Mouse (Mus musculus) mouse trophoblast stem cell (cell line): ENCODE measurements around the gene Etv6.

Experiments
- in situ Hi-C, 2 experiments: fragments of 300-500 bp; cut with MseI, MboI; formaldehyde crosslinking; loops; 2 replicates in 1 of 2; 3 replicates in 1 of 2; pipeline ENCODE4 v1.15.1; 2025

The Etv6 gene

DNA sequence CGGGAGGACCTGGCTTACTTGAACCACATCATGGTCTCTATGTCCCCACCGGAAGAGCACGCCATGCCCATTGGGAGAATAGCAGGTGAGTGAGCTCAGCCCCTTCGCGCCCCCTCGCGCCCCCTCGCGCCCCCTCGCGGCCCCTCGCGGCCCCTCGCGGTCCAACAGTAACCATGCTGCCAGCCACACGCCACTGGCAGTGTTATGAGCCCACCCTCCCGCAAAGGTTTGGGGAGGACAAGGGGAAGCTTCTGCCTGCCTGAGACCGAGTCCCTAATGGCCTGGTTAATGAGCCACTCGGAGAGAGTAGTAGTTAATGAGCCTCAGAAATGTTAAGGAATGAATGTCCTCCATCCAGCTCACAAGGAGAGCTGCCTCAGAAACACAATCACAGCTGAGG is 213.2 kb downstream of the Etv6 start:
- in situ Hi-C loops, result loop anchor here (10.0 kb wide), 2 partner anchors 136 to 284 kb away; no protein-coding TSS in a partner anchor

GRCm38 (mm10) chr6:134250764-134251163 is 215.3 kb downstream of the Etv6 start:
- in situ Hi-C loops, result no loop called here

- in situ Hi-C loops, result no loop called here
Observed at GRCm38 (mm10) chr6:134251364-134251763, 215.9 kb downstream of the Etv6 start.

GRCm38 (mm10) chr6:134252081-134252755 is 216.7 kb downstream of the Etv6 start:
- in situ Hi-C loops, result no loop called here

GRCm38 (mm10) chr6:134256369-134256768 is 220.9 kb downstream of the Etv6 start:
- in situ Hi-C loops, result no loop called here

DNA sequence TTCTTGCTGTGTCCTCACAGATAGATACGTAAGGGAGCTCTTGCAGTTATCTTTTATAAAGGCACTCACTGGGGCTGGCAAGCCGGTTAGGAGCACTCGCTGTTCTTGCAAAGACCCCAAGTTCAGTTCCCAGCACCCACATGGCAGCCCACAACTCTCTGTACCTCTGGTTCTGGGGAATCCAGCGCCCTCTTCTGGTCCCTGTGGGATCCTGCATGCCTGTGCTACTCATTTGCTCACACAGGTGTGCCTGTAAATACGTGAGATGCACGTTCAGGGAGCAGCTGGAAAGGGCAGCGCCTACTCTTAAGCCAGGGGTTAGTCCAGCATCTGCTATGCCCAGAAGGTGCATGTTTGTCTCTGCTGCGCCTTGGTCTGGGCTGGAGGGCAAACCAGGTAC is 224.4 kb downstream of the Etv6 start:
- in situ Hi-C loops, result loop anchor here in 1 of 2 experiments (5.0 kb wide), 1 partner anchor 132 kb away; no protein-coding TSS in a partner anchor

DNA sequence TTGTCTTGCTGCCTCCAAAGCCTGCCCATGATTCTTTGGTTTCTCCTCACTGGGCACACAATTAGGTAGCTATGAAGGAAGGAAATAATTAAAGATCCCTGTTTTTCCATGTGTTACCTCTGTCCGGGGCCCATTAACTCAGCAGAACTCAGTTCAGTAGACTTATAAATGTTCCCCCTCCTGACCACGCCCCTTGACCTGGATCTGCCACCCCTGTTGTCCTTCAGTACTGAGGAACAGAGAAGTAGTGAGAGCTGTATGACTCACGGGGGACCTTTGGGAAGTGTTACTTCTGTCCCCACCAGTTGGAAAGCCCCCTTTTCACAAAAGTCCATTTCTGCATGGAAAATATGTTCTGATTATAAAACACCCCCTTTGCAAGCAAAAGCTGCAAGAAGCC is 226.4 kb downstream of the Etv6 start:
- in situ Hi-C loops, result loop anchor here in 1 of 2 experiments (5.0 kb wide), 1 partner anchor 130 kb away; no protein-coding TSS in a partner anchor

GRCm38 (mm10) chr6:134262383-134262782 is 226.9 kb downstream of the Etv6 start:
- in situ Hi-C loops, result loop anchor here in 1 of 2 experiments (5.0 kb wide), 1 partner anchor 130 kb away; no protein-coding TSS in a partner anchor

- in situ Hi-C loops, result loop anchor here in 1 of 2 experiments (5.0 kb wide), 1 partner anchor 129 kb away; no protein-coding TSS in a partner anchor
Observed at GRCm38 (mm10) chr6:134262911-134263607, 227.6 kb downstream of the Etv6 start.

DNA sequence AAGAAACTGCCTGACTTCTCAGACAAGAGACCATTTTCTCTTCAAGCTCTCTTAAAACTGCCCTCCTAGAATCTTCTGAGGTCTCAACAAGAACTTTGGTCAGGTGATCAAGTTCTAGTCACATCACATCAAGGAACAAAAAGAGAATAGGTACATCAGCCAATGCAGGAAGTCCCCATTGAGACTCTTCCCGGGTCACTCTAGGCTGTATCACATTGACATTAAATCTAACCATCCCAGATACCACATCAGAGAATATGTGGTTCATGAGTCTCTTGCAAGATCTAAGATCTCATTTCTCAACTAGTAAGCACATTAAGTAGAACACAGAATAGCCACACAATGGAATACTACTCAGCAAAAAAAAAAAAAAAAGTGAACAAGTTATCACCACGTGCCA is 238.4 kb downstream of the Etv6 start:
- in situ Hi-C loops, result no loop called here

GRCm38 (mm10) chr6:134276954-134277353 is 241.5 kb downstream of the Etv6 start:
- in situ Hi-C loops, result no loop called here

DNA sequence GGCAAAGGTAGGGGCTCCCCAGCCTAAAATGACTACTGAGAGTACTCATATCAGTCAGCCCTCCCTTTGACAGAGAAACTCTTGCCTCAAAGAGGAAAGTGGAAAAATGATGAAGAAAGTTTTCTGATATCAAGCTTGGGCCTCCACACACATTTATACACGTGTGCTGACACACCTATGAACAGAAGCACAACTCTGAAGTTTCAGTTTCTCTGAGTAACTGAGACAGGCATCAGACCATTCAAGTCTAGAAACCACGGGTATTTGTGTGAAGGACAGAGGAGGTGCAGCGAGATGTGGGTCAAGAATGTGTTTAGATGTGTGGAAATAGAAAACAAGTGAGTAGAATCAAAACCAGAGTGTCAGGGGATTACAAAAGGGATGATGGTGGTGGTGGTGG is 246.6 kb downstream of the Etv6 start:
- in situ Hi-C loops, result no loop called here

DNA sequence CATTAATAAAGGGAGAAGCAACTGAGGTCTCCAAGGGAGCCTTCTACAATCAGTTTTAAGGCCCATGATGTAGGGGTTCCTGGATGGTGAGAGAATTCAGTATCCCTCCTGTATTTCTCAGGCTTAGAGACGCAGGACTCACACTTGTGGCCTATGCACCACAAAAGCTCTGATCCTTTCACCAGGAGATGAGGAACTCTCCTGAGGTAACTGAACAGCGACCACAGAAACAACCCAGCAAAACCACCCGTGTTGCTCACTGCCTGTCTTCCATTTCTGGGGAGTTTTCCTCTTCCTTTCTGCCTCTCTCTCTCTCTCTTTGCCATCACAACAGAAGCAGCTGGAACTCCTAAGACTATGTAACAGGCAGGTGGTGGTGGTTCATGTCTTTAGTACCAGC is 256.3 kb downstream of the Etv6 start:
- in situ Hi-C loops, result no loop called here

DNA sequence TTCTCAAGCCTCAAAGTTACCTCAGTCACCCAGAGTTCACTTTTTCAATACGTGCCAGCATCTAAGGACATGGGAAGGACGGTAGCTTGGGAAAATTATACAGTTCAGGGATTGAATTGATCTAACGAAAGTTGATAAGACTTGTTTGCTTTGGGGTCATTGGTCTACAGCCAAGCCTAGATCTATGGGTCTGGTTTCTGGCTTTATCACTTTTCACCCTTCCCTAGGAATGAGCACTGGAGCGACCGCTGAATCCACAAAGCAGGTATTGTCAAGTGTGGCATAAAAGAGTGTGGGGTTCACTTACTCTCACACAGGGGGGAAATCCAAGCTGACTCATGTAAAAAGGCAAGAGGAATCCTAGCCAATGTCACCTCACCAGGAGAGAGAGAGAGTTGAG is 256.9 kb downstream of the Etv6 start:
- in situ Hi-C loops, result no loop called here

DNA sequence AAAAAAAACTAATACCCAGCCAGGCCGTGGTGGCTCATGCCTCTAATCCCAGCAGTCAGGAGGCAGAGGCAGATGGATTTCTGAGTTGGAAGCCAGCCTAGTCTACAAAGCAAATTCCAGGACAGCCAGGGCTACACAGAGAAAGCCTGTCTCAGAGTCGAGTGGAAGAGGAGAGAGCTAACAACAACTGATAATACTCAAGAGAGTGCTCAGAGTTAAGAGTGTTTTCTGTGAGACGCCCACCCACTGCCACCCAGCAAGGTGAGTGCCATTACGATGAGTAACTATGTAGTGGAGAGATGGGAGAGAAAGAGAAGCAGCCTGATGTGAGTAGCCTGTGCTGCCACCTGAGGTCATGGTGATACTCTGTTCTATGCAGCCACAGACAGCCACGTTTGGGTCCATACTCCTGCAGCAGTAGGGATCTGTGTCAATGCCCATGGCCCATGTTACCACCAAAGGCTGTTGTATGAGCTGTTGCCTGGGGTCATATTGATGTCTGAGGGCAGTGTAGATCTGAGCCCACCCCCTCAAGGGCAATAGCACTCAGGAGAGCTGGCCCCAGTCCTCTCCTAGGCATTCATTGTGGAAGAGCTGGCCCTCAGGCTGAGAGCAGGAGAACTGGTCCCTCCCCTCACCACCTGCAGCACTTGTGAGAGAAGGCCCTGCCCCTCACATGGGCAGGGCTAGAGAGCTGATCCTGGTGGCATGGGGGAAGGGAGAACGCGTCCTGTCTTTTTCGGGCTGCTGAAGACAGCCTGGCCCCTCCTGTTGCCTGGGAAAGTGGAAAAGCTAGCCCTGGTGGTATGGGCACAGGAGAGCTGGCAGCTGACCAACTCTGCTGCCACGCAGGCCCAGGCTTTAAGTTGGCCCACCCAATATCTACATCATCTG is 258.4 kb downstream of the Etv6 start:
- in situ Hi-C loops, result no loop called here

DNA sequence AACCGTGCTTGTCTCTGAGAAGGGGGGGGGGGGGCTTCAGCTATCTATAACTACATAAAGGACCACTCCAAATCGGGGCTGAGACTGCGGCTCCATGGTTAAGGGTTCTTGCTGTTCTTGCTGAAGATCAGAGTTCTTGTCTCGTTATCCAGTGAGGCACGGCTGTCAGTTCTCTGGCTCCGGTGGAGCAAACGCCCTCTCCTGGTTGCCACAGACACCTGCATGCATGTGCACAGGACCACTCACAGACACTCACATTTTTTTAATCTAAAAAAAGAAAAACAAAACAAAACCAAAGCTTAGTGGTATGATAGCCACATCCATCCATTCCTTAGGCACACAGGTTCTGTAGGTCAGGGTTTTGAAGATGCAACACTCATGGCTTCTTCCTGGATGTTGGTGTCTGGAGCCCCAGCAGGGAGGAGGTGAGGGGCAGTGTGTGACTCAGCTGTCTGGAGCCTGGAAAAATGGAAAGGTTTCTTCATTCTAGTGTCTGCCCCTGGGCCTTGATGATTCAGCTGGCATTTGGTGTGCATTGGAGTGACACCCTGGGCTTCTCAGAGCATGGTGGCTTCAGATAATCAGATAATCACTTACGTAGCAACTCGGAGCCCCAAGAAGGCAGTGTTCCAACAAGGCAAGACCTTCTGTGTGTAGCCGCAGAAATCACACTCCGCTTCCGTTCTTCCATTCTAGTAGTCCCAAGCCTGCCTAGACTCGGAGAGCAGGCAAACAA is 262.6 kb downstream of the Etv6 start:
- in situ Hi-C loops, result no loop called here

- in situ Hi-C loops, result no loop called here
Observed at GRCm38 (mm10) chr6:134301951-134302350, 266.5 kb downstream of the Etv6 start.

DNA sequence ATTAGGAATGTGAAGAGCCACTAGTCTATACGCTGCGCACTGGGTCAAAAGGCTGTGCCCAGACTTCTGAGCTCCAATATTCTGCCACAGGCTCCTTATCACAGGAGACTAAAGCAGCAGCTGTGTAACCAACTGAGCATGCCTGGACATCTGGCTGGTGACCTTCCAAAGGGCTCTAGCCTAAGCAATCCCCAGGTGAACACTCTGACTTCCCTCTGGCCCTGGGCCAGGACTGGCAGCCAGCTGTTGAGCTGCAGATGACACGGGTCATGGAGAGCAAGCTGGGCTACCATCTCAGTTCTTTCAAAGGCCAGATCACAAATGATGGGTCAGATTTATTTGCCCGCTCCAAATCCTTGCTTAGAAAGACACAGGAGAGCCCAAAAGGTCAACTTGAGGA is 275.8 kb downstream of the Etv6 start:
- in situ Hi-C loops, result no loop called here

DNA sequence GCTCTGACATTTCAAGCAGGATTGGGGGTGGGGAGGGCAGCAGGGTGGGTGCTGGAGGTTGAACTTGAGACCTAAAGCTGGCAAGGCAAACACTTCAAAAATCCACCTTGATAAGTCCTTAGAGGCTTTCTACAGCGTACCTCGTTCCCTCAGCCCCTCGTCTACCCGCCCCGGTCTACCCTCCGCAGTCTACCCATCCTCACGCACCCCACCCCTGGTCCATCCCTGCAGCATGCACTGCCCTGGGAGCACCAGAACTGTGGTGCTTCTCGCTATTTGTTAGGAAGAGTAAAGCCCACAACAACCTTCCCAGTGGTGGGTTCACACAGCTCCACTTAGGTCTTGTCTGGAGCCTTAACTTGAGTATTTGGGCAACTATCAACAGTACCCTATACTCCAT is 277.1 kb downstream of the Etv6 start:
- in situ Hi-C loops, result no loop called here

GRCm38 (mm10) chr6:134317371-134317770 is 281.9 kb downstream of the Etv6 start:
- in situ Hi-C loops, result no loop called here
